Mouse (Mus musculus) regulatory T cell (primary cell): ENCODE measurements at regions not wholly inside any gene's neighbourhood (a gene's known extent, or its start where the extent isn't known, plus 50 kb on each side); places are given as distances from the start of the nearest gene placed in this dataset.

Experiments
- in situ Hi-C: fragments of 300-600 bp; cut with MboI, MseI; formaldehyde crosslinking; loops from one replicate; pipeline ENCODE4 v1.15.1; 2025; ENCODE audit warnings: high pct_unique_total_duplicates

DNA sequence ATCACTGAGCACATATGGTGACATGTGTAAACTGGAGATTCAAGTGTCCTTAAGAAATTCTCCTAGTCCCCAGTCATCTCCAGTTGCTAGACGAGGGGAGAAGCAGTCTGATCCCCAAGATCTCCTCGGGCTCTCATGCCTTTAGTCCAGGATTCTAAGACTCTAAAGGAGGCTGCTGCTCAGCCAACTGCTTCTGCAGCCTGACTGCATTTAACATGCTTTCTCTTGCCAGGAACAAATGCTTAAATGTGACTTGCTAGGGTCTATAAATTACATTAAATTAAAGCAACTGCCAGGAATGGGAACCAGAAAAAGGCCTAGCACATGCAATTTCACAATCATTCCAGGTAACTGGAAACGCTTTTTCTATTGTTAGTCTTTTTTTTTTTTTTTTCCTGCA lies 599.8 kb upstream of the Gcfc2 start:
- in situ Hi-C loops, result no loop called here

DNA sequence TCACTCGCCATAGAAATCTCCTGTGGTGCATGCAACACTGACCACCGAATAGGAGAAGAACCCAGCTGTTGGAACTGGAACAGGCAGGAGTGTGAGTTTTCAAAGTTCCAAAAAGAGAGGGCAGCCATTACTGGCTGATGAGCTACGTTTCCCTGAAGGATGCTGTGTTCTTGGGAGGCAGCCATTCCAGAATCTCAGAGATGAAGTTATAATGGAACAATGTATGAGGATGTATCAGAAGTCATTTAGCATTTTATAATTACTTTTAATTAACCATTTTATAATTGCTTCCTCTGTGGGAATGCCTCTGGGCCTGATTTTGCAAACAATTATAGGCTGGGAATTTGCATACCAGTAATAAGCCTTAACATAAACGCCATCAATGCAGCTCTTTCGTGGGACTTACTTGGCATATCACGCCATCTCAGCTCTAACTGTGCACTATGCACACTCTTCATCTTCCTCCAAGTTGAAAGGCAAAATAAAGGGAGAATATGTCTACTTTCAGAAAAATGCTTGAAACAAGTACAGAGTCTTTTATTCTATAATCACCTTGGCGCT lies 559.4 kb upstream of the Gcfc2 start:
- in situ Hi-C loops, result no loop called here

DNA sequence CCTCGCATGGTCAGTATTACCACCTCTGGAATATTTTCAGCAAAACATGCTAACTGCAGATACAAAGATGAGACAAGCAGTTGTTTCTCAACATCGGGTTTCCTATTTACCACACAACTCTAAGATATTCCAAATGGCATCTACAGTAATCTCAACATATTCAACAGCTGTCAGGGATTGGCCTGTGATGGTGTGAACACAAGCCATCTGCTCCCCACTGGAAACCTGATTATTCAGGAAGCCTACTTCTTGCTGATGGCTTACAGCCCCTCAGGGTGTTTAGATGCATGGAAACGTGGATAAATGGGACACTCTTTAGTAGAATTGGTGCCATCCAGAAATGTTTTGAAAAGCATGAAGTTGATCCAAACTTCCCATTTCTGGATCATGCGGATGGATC lies 535.0 kb upstream of the Gcfc2 start:
- in situ Hi-C loops, result no loop called here

DNA sequence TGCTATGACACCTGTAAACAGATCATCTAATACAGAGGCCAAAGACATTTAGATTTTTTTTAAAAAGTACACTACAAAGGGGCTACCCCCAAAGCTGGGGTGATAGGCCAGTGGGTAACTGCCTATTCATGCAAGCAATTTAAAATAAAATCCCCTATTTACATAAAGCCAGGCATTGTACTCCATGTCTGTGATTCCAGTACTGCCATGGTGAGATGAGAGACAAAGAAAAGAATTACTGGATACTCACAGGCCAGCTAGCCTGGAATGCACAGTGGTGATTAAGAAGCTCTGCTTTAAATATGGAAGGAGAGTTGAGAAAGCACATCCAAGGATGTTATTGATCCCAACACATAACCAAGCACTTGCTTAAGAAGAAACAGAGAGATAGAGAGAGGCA lies 520.3 kb upstream of the Gcfc2 start:
- in situ Hi-C loops, result no loop called here

DNA sequence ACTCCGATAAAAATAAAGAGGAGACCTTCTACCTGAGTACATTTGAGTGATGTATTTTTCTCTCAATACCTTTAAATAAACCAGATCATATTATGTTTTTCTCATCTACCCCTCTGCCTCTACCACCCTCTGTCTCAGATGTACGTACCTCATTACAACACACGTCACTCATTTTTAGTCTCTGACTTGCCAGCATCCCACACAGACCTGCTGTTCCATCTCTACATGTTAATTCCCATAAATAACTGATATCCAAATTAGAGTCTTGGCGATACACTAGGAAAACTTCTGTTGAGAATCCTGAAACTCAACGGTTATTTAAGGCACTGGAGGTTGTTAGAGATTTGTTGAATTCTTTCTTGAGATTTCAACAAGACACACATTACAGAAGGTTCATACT lies 509.9 kb upstream of the Gcfc2 start:
- in situ Hi-C loops, result no loop called here

DNA sequence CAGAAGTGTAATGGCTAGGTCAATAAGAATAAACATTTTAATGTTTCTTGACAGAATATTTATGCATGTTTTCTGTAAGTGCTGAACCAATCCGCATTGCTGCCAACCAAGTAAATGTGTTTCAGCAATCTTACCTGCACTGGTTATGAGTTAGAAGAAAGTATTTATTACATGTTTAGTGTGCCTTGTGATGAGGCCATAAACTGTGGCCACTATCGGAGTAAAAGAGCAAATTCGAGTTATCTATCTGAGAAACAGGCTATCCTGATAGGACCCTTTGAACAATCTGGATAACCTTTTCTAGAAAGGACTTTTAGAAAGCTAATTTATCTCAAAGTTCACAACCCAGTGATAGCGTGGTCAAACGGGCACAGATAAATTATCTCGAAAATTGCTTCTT lies 488.7 kb upstream of the Gcfc2 start:
- in situ Hi-C loops, result no loop called here

DNA sequence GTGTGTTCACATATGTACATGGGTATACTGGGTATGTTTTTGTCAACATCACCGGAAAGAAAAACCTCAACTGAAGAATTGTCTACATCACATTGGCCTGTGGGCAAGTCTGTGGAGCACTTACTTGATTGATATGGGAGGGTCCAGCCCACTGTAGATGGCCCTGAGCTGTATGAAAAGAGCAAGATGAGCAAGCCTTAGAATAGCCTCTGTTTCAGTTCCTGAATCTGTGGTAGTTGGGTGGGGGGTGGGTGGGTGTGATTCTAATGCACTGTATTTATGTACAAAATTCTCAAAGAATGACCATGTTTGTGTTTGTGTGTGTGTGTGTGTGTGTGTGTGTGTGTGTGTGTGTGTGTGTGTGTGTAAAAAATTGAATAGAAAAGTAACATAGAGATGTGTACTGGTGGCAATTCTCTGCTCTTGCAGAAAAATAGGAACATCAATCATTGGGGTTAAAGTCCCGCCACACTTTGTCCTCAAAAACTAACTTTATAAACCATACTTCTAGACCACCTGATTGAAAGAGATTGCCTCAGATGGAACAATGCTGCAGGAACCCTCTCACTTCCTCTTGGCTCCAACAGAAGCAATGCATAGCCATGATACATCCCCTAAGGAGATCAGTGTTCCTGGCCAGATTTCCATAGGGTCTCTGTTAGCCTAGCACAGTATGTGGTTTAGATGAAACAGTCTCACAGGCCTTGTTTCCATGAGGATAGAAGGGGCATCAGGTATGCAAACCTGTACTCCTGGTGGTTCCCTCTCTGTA lies 484.3 kb upstream of the Gcfc2 start:
- in situ Hi-C loops, result no loop called here

DNA sequence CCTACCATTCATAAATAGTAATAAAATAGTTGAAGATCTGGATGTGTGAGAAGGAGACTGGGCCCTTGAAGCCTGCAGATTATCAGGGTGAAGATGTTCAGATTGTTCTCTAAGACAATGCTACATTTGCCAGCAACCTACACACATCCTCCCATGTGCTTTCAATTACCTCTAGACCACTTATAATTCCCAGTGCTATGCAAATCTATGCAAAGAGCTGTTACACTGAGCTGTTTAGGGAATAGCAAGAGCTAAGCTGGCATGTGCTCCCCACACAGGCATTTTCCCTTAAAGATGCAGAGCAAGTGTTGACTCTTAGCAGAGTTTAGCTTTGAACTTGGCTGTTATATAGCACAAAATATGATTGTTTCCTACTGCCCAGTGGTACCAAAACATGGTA lies 482.1 kb upstream of the Gcfc2 start:
- in situ Hi-C loops, result loop anchor here (10.0 kb wide), 1 partner anchor 1677 kb away; no protein-coding TSS in a partner anchor

DNA sequence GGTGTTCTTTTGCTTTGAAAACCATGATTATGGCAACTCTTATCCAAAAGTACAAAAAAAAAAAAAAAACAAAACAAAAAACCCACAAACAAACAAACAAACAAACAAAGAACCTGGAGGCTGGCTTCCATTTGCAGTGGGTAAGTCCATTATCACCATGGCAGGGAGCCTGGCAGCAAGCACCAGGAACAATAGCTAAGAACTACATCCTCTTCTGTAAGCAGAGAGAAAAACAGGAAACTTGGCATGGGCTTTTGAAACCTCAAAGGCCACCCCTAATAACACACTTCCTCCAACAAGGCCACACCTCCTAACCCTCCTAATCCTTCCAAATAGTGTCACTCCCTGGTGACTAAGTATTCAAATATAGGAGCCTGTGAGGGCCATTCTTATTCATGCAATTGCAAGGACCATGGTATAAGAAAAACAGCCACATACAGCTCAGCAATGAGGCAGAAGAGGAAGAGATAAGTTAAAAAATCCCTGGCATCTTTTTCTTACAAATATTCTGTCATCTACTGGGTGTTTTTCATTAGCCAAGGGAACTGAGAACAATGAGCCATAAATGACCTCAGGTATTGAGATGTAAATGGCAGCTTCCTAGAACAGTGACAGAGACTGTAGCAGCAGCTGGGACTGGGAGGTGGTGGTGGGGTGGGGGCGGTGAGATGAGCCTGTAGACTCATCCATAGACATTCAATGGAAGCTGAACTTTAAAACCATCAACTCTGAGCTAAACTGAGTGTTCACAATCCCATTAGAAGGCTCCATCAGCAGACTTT lies 477.3 kb upstream of the Gcfc2 start:
- in situ Hi-C loops, result loop anchor here (10.0 kb wide), 1 partner anchor 1681 kb away; no protein-coding TSS in a partner anchor

DNA sequence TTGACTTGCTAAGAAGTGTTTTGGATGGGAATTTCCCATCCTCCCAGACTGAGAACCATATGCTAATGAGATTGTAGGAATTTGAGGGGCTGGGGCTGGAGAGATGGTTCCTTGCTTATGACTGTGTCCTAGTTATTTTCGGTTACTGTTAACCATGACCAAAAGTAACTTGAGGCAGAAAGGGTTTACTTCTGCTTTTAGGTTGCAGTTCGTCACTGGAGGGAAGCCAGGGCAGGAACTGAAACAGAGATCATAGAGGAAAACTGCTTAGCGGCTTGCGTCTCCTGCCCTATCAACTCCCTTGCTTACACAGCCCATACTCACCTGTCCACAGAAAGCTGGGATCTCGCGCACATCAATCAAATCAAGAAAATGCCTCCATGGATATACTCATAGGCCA lies 475.8 kb upstream of the Gcfc2 start:
- in situ Hi-C loops, result loop anchor here (10.0 kb wide), 1 partner anchor 1683 kb away; no protein-coding TSS in a partner anchor

DNA sequence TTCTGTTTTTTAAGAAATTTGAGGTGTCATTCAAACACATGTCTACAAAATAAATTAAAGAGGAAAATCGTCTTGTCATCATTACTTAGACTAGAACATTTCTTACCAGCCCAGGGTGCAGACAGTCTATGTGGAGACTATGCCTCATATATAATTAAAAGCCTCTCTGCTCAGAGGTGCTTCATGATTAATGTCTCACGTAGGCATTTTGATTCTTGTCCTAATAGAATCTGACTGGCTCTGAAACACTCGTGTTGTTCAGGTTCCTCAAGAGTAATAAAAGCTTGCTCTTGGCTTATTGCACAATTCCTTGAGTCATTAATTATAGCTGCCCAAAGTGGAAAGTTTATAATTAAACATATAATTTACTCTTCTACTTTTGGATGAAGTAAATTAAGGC lies 475.1 kb upstream of the Gcfc2 start:
- in situ Hi-C loops, result loop anchor here (10.0 kb wide), 1 partner anchor 1684 kb away; no protein-coding TSS in a partner anchor

DNA sequence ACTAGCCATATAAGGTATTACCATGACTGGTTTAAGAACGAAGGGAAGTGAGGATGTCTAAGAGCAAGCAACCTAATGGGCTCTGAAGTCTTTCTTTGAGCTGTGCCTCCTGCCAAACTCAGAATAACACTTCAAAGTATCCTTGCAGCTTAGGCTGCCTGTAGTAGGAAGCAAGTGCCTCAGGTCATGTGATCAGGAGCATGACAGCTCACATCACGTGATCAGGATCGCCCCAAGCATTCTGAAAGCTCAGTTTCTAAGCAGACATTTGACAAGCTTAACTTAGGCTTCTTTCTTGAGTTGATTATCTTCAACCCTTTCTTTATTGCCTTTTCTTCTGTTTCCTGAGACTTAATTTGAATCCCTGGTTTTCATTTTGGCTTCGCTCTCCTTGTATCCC lies 462.4 kb upstream of the Gcfc2 start:
- in situ Hi-C loops, result no loop called here

DNA sequence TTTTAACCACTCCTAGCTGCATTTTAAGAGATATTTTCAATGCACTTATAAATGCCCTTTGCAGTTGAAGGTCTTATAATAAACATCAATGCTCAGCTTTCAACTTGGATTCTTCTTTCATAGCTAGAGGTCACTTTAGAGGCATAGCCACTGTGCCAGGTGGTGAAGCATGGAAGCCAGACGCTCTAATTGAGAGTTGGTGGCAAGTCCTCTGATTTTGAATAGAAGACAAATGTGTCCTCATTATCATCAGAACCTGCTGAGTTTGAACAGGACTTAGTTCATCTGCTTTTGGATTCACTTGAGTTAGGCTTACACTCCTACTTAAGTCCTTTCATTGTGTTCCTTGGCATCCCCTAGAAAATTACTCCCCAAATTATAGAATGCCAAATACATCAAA lies 459.0 kb upstream of the Gcfc2 start:
- in situ Hi-C loops, result no loop called here

DNA sequence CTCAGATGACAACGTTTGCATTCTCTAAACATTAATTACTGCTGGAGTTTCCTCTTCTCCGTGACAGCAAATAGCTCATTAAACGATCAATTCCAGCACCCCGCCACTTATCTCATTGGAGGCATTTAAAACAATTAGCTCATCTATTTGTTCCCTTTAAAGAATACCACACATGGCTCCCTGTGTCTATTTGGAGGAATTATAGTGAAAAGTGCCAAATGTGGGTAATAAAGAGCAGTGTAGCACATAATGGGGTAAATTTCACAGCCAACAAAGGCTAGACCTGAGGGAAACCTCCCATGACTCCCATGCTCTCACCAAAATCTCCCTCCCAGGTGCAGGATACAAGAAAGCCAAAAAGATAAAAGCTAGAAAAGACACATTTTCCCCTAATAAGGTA lies 456.9 kb upstream of the Gcfc2 start:
- in situ Hi-C loops, result no loop called here

DNA sequence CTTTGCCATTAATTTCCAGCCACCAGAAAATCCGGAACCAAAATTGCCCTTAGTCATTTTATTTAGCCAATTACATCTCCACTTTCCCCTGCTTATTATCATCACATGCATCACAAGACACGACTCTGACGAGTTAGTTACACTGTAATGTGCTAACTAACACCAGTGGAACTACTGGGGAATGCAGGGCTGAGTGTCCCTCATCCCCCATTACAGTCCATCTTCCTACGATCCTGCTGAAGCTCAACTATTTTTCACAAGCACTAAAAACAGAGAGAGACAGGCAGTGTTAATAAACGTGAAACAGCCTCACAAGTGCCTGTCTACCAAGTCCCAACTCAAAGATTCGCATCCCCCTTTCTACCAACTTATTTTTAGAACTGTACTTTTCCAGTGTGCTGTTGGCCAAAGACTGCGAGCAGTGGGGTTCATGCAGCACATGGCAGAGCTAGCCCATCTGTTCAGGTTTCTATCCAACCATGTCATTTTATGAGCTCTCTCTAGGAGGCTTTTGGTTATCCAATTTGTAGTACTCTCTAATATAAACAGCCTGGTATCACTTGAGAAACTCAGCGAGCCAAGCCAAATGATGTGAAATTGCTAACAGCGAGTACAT lies 452.0 kb upstream of the Gcfc2 start:
- in situ Hi-C loops, result no loop called here

DNA sequence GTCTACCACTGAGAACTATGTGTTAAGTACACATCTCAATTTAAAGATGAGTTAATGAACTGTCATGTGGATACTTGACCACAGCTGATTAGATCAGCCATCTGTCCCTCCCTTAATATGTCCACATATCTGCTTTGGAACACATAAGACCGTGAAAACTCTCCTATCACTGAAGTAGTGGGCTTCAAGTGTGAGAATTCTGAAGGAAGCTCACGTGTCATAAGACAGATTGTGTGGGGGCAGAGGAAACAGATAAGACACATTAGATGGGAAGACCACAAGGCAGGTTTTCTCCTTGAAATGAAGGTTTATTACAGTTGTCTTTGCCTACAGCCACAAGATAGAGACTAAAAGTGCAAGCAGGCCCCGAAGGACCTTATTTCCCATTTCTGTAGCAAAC lies 451.0 kb upstream of the Gcfc2 start:
- in situ Hi-C loops, result no loop called here

DNA sequence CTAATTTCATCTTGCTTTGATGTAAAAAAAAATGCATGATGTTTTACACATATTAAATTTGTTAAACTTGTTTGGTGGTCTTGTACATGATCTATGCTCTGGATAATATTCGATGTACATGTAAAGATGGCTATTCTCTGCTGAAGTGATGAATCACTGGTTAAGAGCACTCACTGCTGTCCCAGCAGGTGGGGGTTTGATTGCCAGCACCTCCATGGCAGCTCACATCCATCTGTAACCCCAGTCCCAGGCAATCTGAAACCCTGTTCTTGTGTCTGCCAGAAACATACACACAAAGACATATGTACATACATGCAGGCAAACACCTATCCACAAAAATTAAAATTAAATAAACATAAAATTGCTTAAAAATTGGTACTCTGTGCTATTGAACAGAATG lies 448.7 kb upstream of the Gcfc2 start:
- in situ Hi-C loops, result no loop called here

DNA sequence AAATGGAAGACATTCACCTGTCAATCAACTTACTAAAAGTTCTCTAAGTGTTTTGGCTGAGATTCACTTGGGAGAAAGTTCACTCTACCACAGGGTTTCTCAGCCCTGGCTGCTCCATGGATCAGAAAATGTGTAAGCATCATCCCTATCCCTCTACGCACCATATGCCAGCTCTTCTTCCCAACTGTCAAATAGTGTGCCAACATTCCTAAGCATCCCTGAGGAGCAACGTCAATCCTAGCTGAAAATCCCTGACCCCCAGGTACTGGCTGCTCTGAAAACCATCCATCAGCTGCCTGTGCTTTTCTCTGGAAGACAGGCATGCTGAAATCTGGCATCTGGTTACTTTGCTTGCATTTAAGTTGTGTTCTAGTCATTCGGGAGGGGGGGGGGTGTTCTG lies 436.5 kb upstream of the Gcfc2 start:
- in situ Hi-C loops, result no loop called here

DNA sequence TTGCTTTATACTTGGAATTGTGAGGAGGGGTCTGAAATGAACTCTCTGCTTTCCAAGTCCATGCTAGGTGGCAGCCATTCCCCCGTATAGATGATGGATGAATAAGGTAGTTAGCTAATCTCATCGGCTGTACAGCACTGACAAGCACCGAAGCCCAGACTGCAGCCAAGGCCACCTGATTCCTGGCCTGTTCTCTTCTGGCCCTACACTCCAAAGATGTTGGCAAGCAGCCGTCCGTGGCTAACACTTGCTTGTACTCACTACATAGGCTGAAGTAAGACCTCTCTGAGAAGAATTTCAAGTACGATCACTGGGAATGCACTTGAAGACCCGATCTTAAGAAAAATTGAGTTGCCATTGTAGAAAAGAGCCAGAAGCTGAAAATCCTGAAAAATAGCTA lies 427.2 kb upstream of the Gcfc2 start:
- in situ Hi-C loops, result no loop called here

DNA sequence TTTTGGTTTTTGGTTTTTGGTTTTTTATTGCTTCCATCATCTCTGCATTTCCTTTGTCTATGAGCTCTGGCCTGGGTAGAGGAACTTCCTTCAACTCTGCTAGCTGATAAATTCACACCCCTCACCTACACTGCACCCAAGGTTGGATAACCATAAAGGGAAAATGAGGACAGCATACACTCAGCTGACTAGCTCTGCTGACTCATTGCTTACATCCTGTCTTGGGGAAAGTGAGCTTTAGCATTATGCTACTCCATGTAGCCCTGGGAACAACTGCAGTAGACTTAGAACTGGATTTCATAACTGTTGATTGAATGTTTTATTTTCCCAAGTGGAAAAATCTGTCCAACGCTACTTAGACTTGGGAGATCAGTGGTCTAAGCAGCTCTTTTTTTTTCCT lies 406.3 kb upstream of the Gcfc2 start:
- in situ Hi-C loops, result no loop called here

DNA sequence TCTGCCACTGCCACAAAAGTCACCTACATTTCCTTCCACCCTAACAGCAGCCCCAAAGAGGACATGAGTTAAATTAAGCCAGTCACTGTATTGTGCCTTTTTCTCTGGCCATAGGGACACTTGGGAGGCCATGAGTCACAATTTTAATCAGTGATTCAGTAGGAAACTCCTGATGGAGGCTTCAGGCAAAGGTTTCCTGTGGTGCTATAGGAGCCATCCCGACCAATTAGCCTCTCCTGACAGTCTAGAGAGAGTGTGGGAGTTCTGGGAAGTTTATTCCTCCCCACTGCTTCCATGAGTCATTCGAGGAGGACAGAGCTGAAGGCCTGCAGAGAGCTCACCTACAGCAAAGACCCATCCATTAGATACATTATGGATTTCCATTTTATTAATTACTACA lies 361.2 kb upstream of the Gcfc2 start:
- in situ Hi-C loops, result no loop called here

DNA sequence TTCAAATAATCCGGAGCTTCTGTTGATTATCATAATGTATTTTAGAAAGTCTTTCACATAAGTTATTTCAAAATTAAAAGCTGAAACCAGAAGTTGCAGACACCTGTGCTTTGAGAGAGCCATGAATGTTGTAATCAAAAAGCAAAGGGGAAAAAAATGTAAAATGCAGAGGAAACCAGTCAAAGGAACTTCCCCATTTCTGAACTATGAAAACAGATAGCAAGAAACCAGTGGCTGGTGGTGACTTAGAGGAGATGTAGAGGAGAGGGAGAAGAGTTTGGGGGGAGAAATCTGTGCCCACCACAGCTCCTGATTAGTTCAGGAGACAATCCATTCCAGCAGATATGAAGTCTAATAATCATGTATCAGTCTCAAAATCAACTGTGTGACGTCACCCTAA lies 360.3 kb upstream of the Gcfc2 start:
- in situ Hi-C loops, result no loop called here
